Mouse (Mus musculus) embryonic facial prominence, embryonic 12.5 days (tissue): ENCODE results near the gene Creb3l2. TPM values are rescaled to one million over a fixed set of nuclear protein-coding genes. Genes with fewer than 3 reads are reported as not detected.

Source experiments
- ATAC-seq: fragments of 200-750 bp; cut with Nextera tagmentation; 2 replicates; pipeline ENCODE4 v1.8.0; 2017; ENCODE audit not compliant: insufficient number of reproducible peaks, insufficient read depth, low FRiP score, low TSS enrichment
- H3K27ac ChIP-seq: fragments of 300-500 bp; sonication (generic); 2 replicates; pipeline ENCODE4 v1.5.1; 2016; ENCODE audit warnings: mild to moderate bottlenecking
- H3K27me3 ChIP-seq: fragments of 300-500 bp; sonication (generic); 2 replicates; pipeline ENCODE4 v1.6.1; 2016; ENCODE audit warnings: mild to moderate bottlenecking, moderate library complexity
- H3K36me3 ChIP-seq: fragments of 300-500 bp; sonication (generic); 2 replicates; pipeline ENCODE4 v1.6.1; 2016; ENCODE audit warnings: mild to moderate bottlenecking
- H3K4me1 ChIP-seq: fragments of 300-500 bp; sonication (generic); 2 replicates; pipeline ENCODE4 v1.6.1; 2016
- H3K4me2 ChIP-seq: fragments of 300-500 bp; sonication (generic); replicated peaks from 2 replicates; pipeline ENCODE4 v1.6.1; 2016; ENCODE audit warnings: mild to moderate bottlenecking, moderate library complexity
- H3K4me3 ChIP-seq: fragments of 300-500 bp; sonication (generic); 2 replicates; pipeline ENCODE4 v1.5.1; 2016; ENCODE audit warnings: mild to moderate bottlenecking
- H3K9ac ChIP-seq: fragments of 300-500 bp; sonication (generic); 2 replicates; pipeline ENCODE4 v1.6.1; 2016; ENCODE audit warnings: mild to moderate bottlenecking, moderate library complexity
- H3K9me3 ChIP-seq: fragments of 300-500 bp; sonication (generic); 2 replicates; pipeline ENCODE4 v1.6.1; 2016; ENCODE audit warnings: mild to moderate bottlenecking, moderate library complexity
- WGBS: fragments of 180-500 bp; shearing (Covaris S2); methylation state at CpG from one replicate; pipeline ENCODE4 v1.1.7; 2016; 5-methylcytosine and 5-hydroxymethylcytosine counted together
- polyA plus RNA-seq: library from polyadenylated mRNA; unstranded; fragments of >200 nt; fragmentation: Nextera tagmentation; extraction: Ambion mirVana; gene quantifications from 2 replicates; pipeline ENCODE4 v1.2.1, GENCODE M21; 2016

Creb3l2 gene
- polyA plus RNA-seq, 1 experiment from 2014 or later = 25.6 TPM

- 16% methylated on average over 5 of the region's 5 CpGs for WGBS
- Histone ChIP-seq H3K9ac (no peak overlapping the region), H3K4me1 (peaks cover 8% of the 10 kb centered on the region; the same call in 1 of the 2 replicates), H3K36me3 (peaks cover 50% of the 10 kb centered on the region), H3K27me3 (no peaks in the 10 kb centered on the region), H3K4me2 (no peak overlapping the region), H3K27ac (peak overlapping the region; percentile 66), H3K4me3 (no peak overlapping the region), H3K9me3 (no peaks in the 10 kb centered on the region)
- ATAC-seq = peak; percentile 67; the same call in 1 of the 2 replicates
These were observed 105.1 kb downstream of the Creb3l2 start for GRCm38 (mm10) chr6:37336831-37337260.

- WGBS = 63% methylated on average over 7 of the region's 7 CpGs
- Histone ChIP-seq H3K4me1 (peaks cover 8% of the 10 kb centered on the region; the same call in 1 of the 2 replicates), H3K27me3 (no peaks in the 10 kb centered on the region), H3K4me3 (no peak overlapping the region), H3K4me2 (no peak overlapping the region), H3K36me3 (peaks cover 54% of the 10 kb centered on the region), H3K27ac (peak overlapping the region; percentile 66; the same call in 1 of the 2 replicates), H3K9ac (no peak overlapping the region), H3K9me3 (no peaks in the 10 kb centered on the region)
- 0 out of 2 replicates have a peak, but pooled peaks have one; percentile 62 for ATAC-seq
These were observed 105.6 kb downstream of the Creb3l2 start for GRCm38 (mm10) chr6:37336381-37336780.

DNA sequence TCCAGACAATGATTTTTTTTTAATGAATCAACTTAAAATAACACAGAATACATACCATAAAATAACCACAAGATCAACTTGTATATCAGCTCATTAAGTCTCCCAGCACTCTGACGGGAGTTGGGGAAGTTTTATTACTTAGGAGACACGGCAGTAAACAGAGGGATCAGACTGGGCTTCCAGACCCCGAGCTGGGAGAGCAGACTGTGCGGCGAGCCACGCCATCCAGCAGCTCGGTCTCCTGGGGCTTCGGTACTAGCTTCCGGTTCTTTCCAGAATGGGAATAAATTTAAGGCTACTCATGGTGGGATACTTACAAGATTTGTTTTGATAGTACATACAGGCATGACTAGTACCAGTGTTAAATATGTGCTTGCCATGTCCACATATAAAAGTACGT, 109.1 kb downstream of the Creb3l2 start:
- peaks cover 14% of the 10 kb centered on the region; the same call in 1 of the 2 replicates for H3K4me1 ChIP-seq
- H3K4me3 ChIP-seq = no peak overlapping the region
- H3K9me3 ChIP-seq = no peaks in the 10 kb centered on the region
- H3K27me3 ChIP-seq = no peaks in the 10 kb centered on the region
- H3K4me2 ChIP-seq = no peak overlapping the region
- H3K27ac ChIP-seq = no peak overlapping the region
- ATAC-seq = no peak
- peaks cover 55% of the 10 kb centered on the region for H3K36me3 ChIP-seq
- WGBS = 81% methylated on average over 10 of the region's 10 CpGs
- H3K9ac ChIP-seq = no peak overlapping the region

GRCm38 (mm10) chr6:37329901-37330864, 111.8 kb downstream of the Creb3l2 start:
- Histone ChIP-seq H3K27ac (0 out of 2 replicates have a peak overlapping the region, but pooled peaks have one; percentile 4), H3K9ac (no peak overlapping the region), H3K4me3 (no peak overlapping the region), H3K4me1 (peaks cover 13% of the 10 kb centered on the region; the same call in 1 of the 2 replicates), H3K9me3 (no peaks in the 10 kb centered on the region), H3K36me3 (peaks cover 43% of the 10 kb centered on the region), H3K27me3 (no peaks in the 10 kb centered on the region), H3K4me2 (no peak overlapping the region)
- ATAC-seq = no peak; the same call in 1 of the 2 replicates
- WGBS = 40% methylated on average over 5 of the region's 5 CpGs

DNA sequence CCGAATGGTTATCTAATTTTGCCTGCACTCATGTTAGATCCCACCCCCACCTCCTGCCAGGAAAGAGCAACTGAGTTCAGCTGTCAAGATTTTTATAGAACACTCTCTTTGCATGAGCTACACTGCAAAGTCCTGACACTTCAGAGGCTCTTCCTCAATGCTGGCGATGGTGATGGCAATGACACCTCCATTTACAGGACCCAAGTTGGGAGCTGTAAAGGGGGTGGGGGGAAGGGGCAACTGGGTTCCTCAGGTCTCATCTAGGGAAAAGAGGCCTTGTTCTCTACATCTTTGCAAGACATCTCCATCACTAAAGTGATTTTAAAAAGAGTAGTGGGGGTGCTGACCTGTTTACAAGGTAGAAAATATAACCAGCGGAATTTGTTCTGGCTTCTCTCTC, 112.6 kb downstream of the Creb3l2 start:
- no peak overlapping the region for H3K4me3 ChIP-seq
- peaks cover 13% of the 10 kb centered on the region; the same call in 1 of the 2 replicates for H3K4me1 ChIP-seq
- H3K9me3 ChIP-seq = no peaks in the 10 kb centered on the region
- WGBS = 87% methylated on average over 3 of the region's 3 CpGs
- peaks cover 39% of the 10 kb centered on the region for H3K36me3 ChIP-seq
- no peaks in the 10 kb centered on the region for H3K27me3 ChIP-seq
- H3K4me2 ChIP-seq = no peak overlapping the region
- H3K9ac ChIP-seq = no peak overlapping the region
- no peak for ATAC-seq
- no peak overlapping the region for H3K27ac ChIP-seq

GRCm38 (mm10) chr6:37328671-37329070, 113.3 kb downstream of the Creb3l2 start:
- Histone ChIP-seq H3K4me1 (peaks cover 13% of the 10 kb centered on the region; the same call in 1 of the 2 replicates), H3K27me3 (no peaks in the 10 kb centered on the region), H3K4me3 (no peak overlapping the region), H3K27ac (no peak overlapping the region), H3K4me2 (no peak overlapping the region), H3K9me3 (no peaks in the 10 kb centered on the region), H3K9ac (no peak overlapping the region), H3K36me3 (peaks cover 32% of the 10 kb centered on the region)
- WGBS = 52% methylated on average over 7 of the region's 7 CpGs
- no peak for ATAC-seq

GRCm38 (mm10) chr6:37327519-37327918, 114.4 kb downstream of the Creb3l2 start:
- ATAC-seq = no peak
- H3K4me1 ChIP-seq = peaks cover 13% of the 10 kb centered on the region; the same call in 1 of the 2 replicates
- whole genome bisulfite sequencing = 58% methylated on average over 6 of the region's 6 CpGs

DNA sequence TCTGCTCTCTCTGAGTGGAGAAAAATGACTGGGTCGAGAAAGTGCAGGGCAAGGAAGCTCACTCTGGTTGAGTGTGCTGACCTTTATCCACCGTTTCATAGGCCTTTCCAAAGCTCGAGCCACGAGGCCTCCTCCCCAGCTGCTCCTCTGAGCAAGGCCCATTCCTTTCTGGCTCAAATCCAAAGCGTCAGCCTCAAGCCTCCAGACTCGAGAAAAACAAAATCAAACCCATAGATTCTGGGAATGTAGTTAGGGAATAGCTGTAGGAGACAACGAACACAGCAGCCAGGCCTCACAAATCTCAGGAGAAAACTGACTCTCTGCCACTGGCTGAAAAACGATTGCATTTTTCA, 115.4 kb downstream of the Creb3l2 start:
- whole genome bisulfite sequencing = 34% methylated on average over 8 of the region's 8 CpGs
- H3K4me1 ChIP-seq = peaks cover 13% of the 10 kb centered on the region; the same call in 1 of the 2 replicates
- no peak overlapping the region for H3K9ac ChIP-seq

More at GRCm38 (mm10) chr6:37327519-37327918, 114.4 kb downstream of the Creb3l2 start:
- Histone ChIP-seq H3K4me2 (no peak overlapping the region), H3K9ac (no peak overlapping the region), H3K9me3 (no peaks in the 10 kb centered on the region), H3K27ac (peak overlapping the region; percentile 17; the same call in 1 of the 2 replicates), H3K4me3 (no peak overlapping the region), H3K36me3 (peaks cover 21% of the 10 kb centered on the region), H3K27me3 (no peaks in the 10 kb centered on the region)

GRCm38 (mm10) chr6:37325906-37326602, 115.9 kb downstream of the Creb3l2 start:
- peaks cover 13% of the 10 kb centered on the region; the same call in 1 of the 2 replicates for H3K4me1 ChIP-seq
- no peak overlapping the region for H3K9ac ChIP-seq
- no peak overlapping the region for H3K4me3 ChIP-seq
- H3K9me3 ChIP-seq = no peaks in the 10 kb centered on the region
- 88% methylated on average over 9 of the region's 9 CpGs for WGBS
- ATAC-seq = no peak
- H3K27ac ChIP-seq = peak overlapping the region; percentile 55
- peaks cover 7% of the 10 kb centered on the region; the same call in 1 of the 2 replicates for H3K36me3 ChIP-seq
- no peaks in the 10 kb centered on the region for H3K27me3 ChIP-seq
- H3K4me2 ChIP-seq = no peak overlapping the region

More for the DNA sequence above, 115.4 kb downstream of the Creb3l2 start:
- Histone ChIP-seq H3K4me2 (no peak overlapping the region), H3K36me3 (peaks cover 12% of the 10 kb centered on the region), H3K4me3 (no peak overlapping the region), H3K27ac (peak overlapping the region; percentile 55), H3K27me3 (no peaks in the 10 kb centered on the region), H3K9me3 (no peaks in the 10 kb centered on the region)
- ATAC-seq = no peak

GRCm38 (mm10) chr6:37325076-37325475, 116.9 kb downstream of the Creb3l2 start:
- Histone ChIP-seq H3K9ac (no peak overlapping the region), H3K4me2 (no peak overlapping the region), H3K4me3 (no peak overlapping the region), H3K27ac (no peak overlapping the region), H3K4me1 (0 out of 2 replicates have a peak, but pooled peaks cover 7% of the 10 kb centered on the region), H3K36me3 (peaks cover 4% of the 10 kb centered on the region; the same call in 1 of the 2 replicates), H3K9me3 (no peaks in the 10 kb centered on the region), H3K27me3 (no peaks in the 10 kb centered on the region)
- WGBS = 75% methylated on average over 3 of the region's 3 CpGs
- ATAC-seq = no peak

- no peaks in the 10 kb centered on the region for H3K9me3 ChIP-seq
- 0 out of 2 replicates have a peak, but pooled peaks cover 7% of the 10 kb centered on the region for H3K4me1 ChIP-seq
- no peak overlapping the region for H3K27ac ChIP-seq
- H3K9ac ChIP-seq = no peak overlapping the region
- no peaks in the 10 kb centered on the region for H3K36me3 ChIP-seq
- 93% methylated on average over 7 of the region's 7 CpGs for WGBS
- no peak overlapping the region for H3K4me2 ChIP-seq
- H3K27me3 ChIP-seq = no peaks in the 10 kb centered on the region
- no peak overlapping the region for H3K4me3 ChIP-seq
- ATAC-seq = no peak
These were observed 119.3 kb downstream of the Creb3l2 start for GRCm38 (mm10) chr6:37322641-37323040.
